Mouse (Mus musculus): Measurements from ENCODE around the gene Cops7b.
"Not testable (repeated sequence)": the region's sequence is repeated elsewhere in the genome, so short reads cannot be mapped to it uniquely, and the experiment has no call there.

Cops7b gene

GRCm38 (mm10) chr1:86582451-86583096, at the start of gene Cops7b, which contains the start of gene Pde6d:
Gene Cops7b (plus strand): TSS chr1:86582904.
Gene Pde6d (minus strand): TSS chr1:86582629.
- DNase-seq (ENCODE audit: low spot score): peak; percentile 94

GRCm38 (mm10) chr1:86533411-86534130, 49.1 kb upstream of the Cops7b start:
- no peak for DNase-seq (ENCODE audit: low spot score)

- DNase-seq (ENCODE audit: low spot score): no peak
These were observed 44.3 kb upstream of the Cops7b start for GRCm38 (mm10) chr1:86538383-86538782.

GRCm38 (mm10) chr1:86539583-86539982, 43.1 kb upstream of the Cops7b start:
- DNase-seq (ENCODE audit: low spot score): not testable (repeated sequence)

GRCm38 (mm10) chr1:86542584-86542983, 40.1 kb upstream of the Cops7b start:
- no peak for DNase-seq (ENCODE audit: low spot score)

- DNase-seq (ENCODE audit: low spot score): no peak
These were observed 35.9 kb upstream of the Cops7b start for GRCm38 (mm10) chr1:86546797-86547196.

- no peak for DNase-seq (ENCODE audit: low spot score)
These were observed 31.4 kb upstream of the Cops7b start for GRCm38 (mm10) chr1:86551299-86551698.

GRCm38 (mm10) chr1:86551877-86552276, 30.8 kb upstream of the Cops7b start:
- DNase-seq (ENCODE audit: low spot score): no peak

- no peak for DNase-seq (ENCODE audit: low spot score)
These were observed 27.0 kb upstream of the Cops7b start for GRCm38 (mm10) chr1:86555665-86556064.

GRCm38 (mm10) chr1:86557872-86558271, 24.8 kb upstream of the Cops7b start:
- no peak for DNase-seq (ENCODE audit: low spot score)

- DNase-seq (ENCODE audit: low spot score): no peak
These were observed 23.5 kb upstream of the Cops7b start for GRCm38 (mm10) chr1:86559232-86559631.

- no peak for DNase-seq (ENCODE audit: low spot score)
These were observed 20.0 kb upstream of the Cops7b start for GRCm38 (mm10) chr1:86562663-86563062.

GRCm38 (mm10) chr1:86568409-86568808, 14.3 kb upstream of the Cops7b start:
- DNase-seq (ENCODE audit: low spot score): no peak

- no peak for DNase-seq (ENCODE audit: low spot score)
These were observed 13.3 kb upstream of the Cops7b start for GRCm38 (mm10) chr1:86569292-86569860.

GRCm38 (mm10) chr1:86571381-86571780, 11.3 kb upstream of the Cops7b start:
- DNase-seq (ENCODE audit: low spot score): no peak

GRCm38 (mm10) chr1:86571941-86572340, 10.8 kb upstream of the Cops7b start:
- no peak for DNase-seq (ENCODE audit: low spot score)

- DNase-seq (ENCODE audit: low spot score): no peak
These were observed 2.3 kb upstream of the Cops7b start for GRCm38 (mm10) chr1:86580426-86580825.

GRCm38 (mm10) chr1:86581692-86582450, 833 bp upstream of the Cops7b start:
- DNase-seq (ENCODE audit: low spot score): no peak

- DNase-seq (ENCODE audit: low spot score): no peak
These were observed 1.0 kb downstream of the Cops7b start for GRCm38 (mm10) chr1:86583709-86584108.

GRCm38 (mm10) chr1:86586992-86587391, 4.3 kb downstream of the Cops7b start:
- DNase-seq (ENCODE audit: low spot score): peak; percentile 62

- no peak for DNase-seq (ENCODE audit: low spot score)
These were observed 11.8 kb downstream of the Cops7b start for GRCm38 (mm10) chr1:86594539-86594938.

- no peak for DNase-seq (ENCODE audit: low spot score)
These were observed 12.6 kb downstream of the Cops7b start for GRCm38 (mm10) chr1:86595315-86595714.

Measured in left cerebral cortex, adult 11 months (tissue).